Mouse (Mus musculus): ENCODE measurements around the gene Rps6kb1.

GRCm38 (mm10) chr11:86583990-86584897, 39.6 kb upstream of the Rps6kb1 start:
- TF ChIP-seq POLR2A (IDR thresholded peaks at IDR 0.05; ENCODE audit: extremely low read depth, insufficient read depth, low read length), result no peak
- TF ChIP-seq CTCF (IDR thresholded peaks at IDR 0.05; ENCODE audit: extremely low read depth, insufficient read depth, low read length), result no peak

Measured in cortical plate, adult 2 months (tissue).